ENCODE assay signal across 12 mouse cellular contexts in genomic region chr2:76067144-76067543, GRCm38 (mm10).
DNase-seq lines count a peak whose midpoint lies in the region; TF ChIP-seq lines count a peak whose summit lies in the region.
"Had no signal": no experiment of that assay in that cellular context is flagged by ENCODE, and none has a peak within 500 bp of the region (broad histone marks: within the 10 kb centered on the region; RNA-seq: fewer than 3 reads in every experiment).

No protein-coding gene starts in this region.

- peak; percentile 38 for DNase-seq in adrenal gland, postnatal 14 days
- no peak for DNase-seq in adrenal gland, postnatal 4 days (ENCODE audit: low spot score in 2 of 2)
- peak; percentile 41 for DNase-seq in kidney, adult 2 months
- DNase-seq in kidney, adult 8-10 months = no peak
- DNase-seq in lung, postnatal 10 days = peak; percentile 30
- DNase-seq in lung, adult 2 months = no peak
- DNase-seq in lung, postnatal 36 days = peak; percentile 30
- DNase-seq in urinary bladder, postnatal 25 days (ENCODE audit: low spot score) = no peak
- DNase-seq: B cell, adult 2 months had no signal

- H3K36me3 ChIP-seq in kidney, adult 2 months (ENCODE audit: control insufficient read depth, insufficient read depth, low read length) = no peaks in the 10 kb centered on the region
- H3K36me3 ChIP-seq: embryonic facial prominence, embryonic 13.5 days; heart, embryonic 12.5 days; liver, embryonic 15.5 days had no signal

- H3K4me3 ChIP-seq in kidney, adult 2 months (ENCODE audit: insufficient read depth, low read depth, low read length) = no peak overlapping the region
- H3K4me3 ChIP-seq in lung, adult 2 months (replicated peaks; ENCODE audit: extremely low read depth, low read depth, low read length) = no peak overlapping the region
- H3K4me3 ChIP-seq: embryonic facial prominence, embryonic 13.5 days; heart, embryonic 12.5 days; liver, embryonic 15.5 days had no signal

- no peaks in the 10 kb centered on the region for H3K27me3 ChIP-seq in kidney, adult 2 months (replicated peaks; ENCODE audit: control insufficient read depth, insufficient read depth, low read length)
- H3K27me3 ChIP-seq: embryonic facial prominence, embryonic 13.5 days; heart, embryonic 12.5 days; liver, embryonic 15.5 days had no signal

- H3K27ac ChIP-seq in kidney, adult 2 months (ENCODE audit: insufficient read depth, low read depth, low read length) = no peak overlapping the region
- H3K27ac ChIP-seq: embryonic facial prominence, embryonic 13.5 days; liver, embryonic 15.5 days had no signal

- TF ChIP-seq CTCF in kidney, adult 2 months (conservative IDR thresholded peaks at IDR 0.05; ENCODE audit: insufficient read depth, insufficient read length, low read depth, low read length) = peak; percentile 33; the same call in 1 of the 2 replicates
- TF ChIP-seq CTCF in lung, adult 2 months (IDR thresholded peaks at IDR 0.05; ENCODE audit: insufficient read depth, low read length) = no peak

- no peaks in the 10 kb centered on the region for H3K4me1 ChIP-seq in kidney, adult 2 months (ENCODE audit: control insufficient read depth, insufficient read depth, low read length)
- H3K4me1 ChIP-seq in lung, adult 2 months (ENCODE audit: control insufficient read depth, insufficient read depth, low read length) = peaks cover 4% of the 10 kb centered on the region; the same call in 1 of the 2 replicates
- H3K4me1 ChIP-seq: liver, embryonic 15.5 days had no signal

- TF ChIP-seq POLR2A in kidney, adult 2 months (IDR thresholded peaks at IDR 0.05; ENCODE audit: low read depth, low read length) = no peak
- no peak for TF ChIP-seq POLR2A in lung, adult 2 months (IDR thresholded peaks at IDR 0.05; ENCODE audit: borderline replicate concordance, extremely low read depth, low read depth, low read length)

- 53% methylated on average over 4 of the region's 4 CpGs for WGBS in kidney, adult 2 months
- WGBS in lung, adult 2 months = 61% methylated on average over 4 of the region's 4 CpGs

Comparison
In these comparisons a context has a peak if more than half of its experiments do, and no peak if none do; other contexts are left out.
1. DNase-seq: peak in adrenal gland, postnatal 14 days (single experiment), kidney, adult 2 months (single experiment), lung, postnatal 10 days (single experiment) and lung, postnatal 36 days (single experiment); none in adrenal gland, postnatal 4 days (0 of 2), kidney, adult 8-10 months (0 of 2), lung, adult 2 months (single experiment) and urinary bladder, postnatal 25 days (single experiment).